Mouse (Mus musculus): Measurements from ENCODE around the gene Fzd10. TPM values are rescaled to one million over a fixed set of nuclear protein-coding genes. Genes with fewer than 3 reads are reported as not detected.

Gene Fzd10
- under 1 TPM in 1 of 2 experiments, not detected in 1; 0.24 TPM for total RNA-seq (2023)

GRCm38 (mm10) chr5:128600072-128601021 lies at the start of gene Fzd10:
TSS of gene Fzd10 (plus strand) at chr5:128600844.

Other genes with a start within 250 kb of the Fzd10 start
- under 1 TPM in 1 of 2 experiments, not detected in 1; 0.07 TPM for gene Tmem132d, start 167.8 kb upstream of the Fzd10 start, total RNA-seq (2023)
- not detected for gene Piwil1, start 101.7 kb downstream of the Fzd10 start, total RNA-seq (2023)